Mouse (Mus musculus): ENCODE measurements around the gene Irs1. TPM values are rescaled to one million over a fixed set of nuclear protein-coding genes. Genes with fewer than 3 reads are reported as not detected.

Irs1 gene
- polyA plus RNA-seq, 1 experiment from 2014 or later = 11.9 TPM

- Histone ChIP-seq H3K9me3 (ENCODE audit: control insufficient read depth, low read length) (no peaks in the 10 kb centered on the region), H3K36me3 (ENCODE audit: control insufficient read depth, insufficient read depth, low read length) (no peaks in the 10 kb centered on the region), H3K4me3 (ENCODE audit: low read length) (no peak overlapping the region), H3K4me1 (replicated peaks; ENCODE audit: control insufficient read depth, insufficient read depth, low read length) (0 out of 2 replicates have a peak, but pooled peaks cover 2% of the 10 kb centered on the region), H3K27me3 (ENCODE audit: control insufficient read depth, insufficient read depth, low read depth, low read length) (no peaks in the 10 kb centered on the region), H3K27ac (ENCODE audit: low read length) (no peak overlapping the region), H3K4me2 (ENCODE audit: low read depth, low read length) (no peak overlapping the region), H3K9ac (ENCODE audit: low read length) (no peak overlapping the region)
- WGBS = 66% methylated on average over 6 of the region's 6 CpGs
- ATAC-seq (ENCODE audit: low read depth) = no peak
Measured at GRCm38 (mm10) chr1:82320456-82320855, 29.2 kb upstream of the Irs1 start.

GRCm38 (mm10) chr1:82316746-82317126 lies 25.5 kb upstream of the Irs1 start:
- Histone ChIP-seq H3K9me3 (ENCODE audit: control insufficient read depth, low read length) (no peaks in the 10 kb centered on the region), H3K4me1 (replicated peaks; ENCODE audit: control insufficient read depth, insufficient read depth, low read length) (0 out of 2 replicates have a peak, but pooled peaks cover 2% of the 10 kb centered on the region), H3K27me3 (ENCODE audit: control insufficient read depth, insufficient read depth, low read depth, low read length) (no peaks in the 10 kb centered on the region; the same call in 1 of the 2 replicates), H3K36me3 (ENCODE audit: control insufficient read depth, insufficient read depth, low read length) (no peaks in the 10 kb centered on the region), H3K27ac (ENCODE audit: low read length) (peak overlapping the region; percentile 87), H3K4me2 (ENCODE audit: low read depth, low read length) (peak overlapping the region; percentile 65), H3K4me3 (ENCODE audit: low read length) (peak overlapping the region; percentile 57), H3K9ac (ENCODE audit: low read length) (peak overlapping the region; percentile 78)
- 2% methylated on average over 25 of the region's 26 CpGs for WGBS
- peak; percentile 63 for ATAC-seq (ENCODE audit: low read depth)

GRCm38 (mm10) chr1:82316111-82316745 lies 25.0 kb upstream of the Irs1 start, which contains the start of gene Rhbdd1:
TSS of gene Rhbdd1 (plus strand) at chr1:82316452.
- H3K4me3 ChIP-seq (ENCODE audit: low read length) = peak within 1 kb of the TSS; percentile 57
- no peaks in the 10 kb centered on the region for H3K36me3 ChIP-seq (ENCODE audit: control insufficient read depth, insufficient read depth, low read length)
- 0 out of 2 replicates have a peak, but pooled peaks cover 2% of the 10 kb centered on the region for H3K4me1 ChIP-seq (replicated peaks; ENCODE audit: control insufficient read depth, insufficient read depth, low read length)
- H3K4me2 ChIP-seq (ENCODE audit: low read depth, low read length) = peak within 1 kb of the TSS; percentile 85
- peak; percentile 99 for ATAC-seq (ENCODE audit: low read depth)
- H3K27ac ChIP-seq (ENCODE audit: low read length) = peak within 1 kb of the TSS; percentile 87
- H3K9me3 ChIP-seq (ENCODE audit: control insufficient read depth, low read length) = no peaks in the 10 kb centered on the region
- WGBS = 5% methylated on average over 47 of the region's 47 CpGs
- H3K27me3 ChIP-seq (ENCODE audit: control insufficient read depth, insufficient read depth, low read depth, low read length) = peaks cover 2% of the 10 kb centered on the region
- H3K9ac ChIP-seq (ENCODE audit: low read length) = peak within 1 kb of the TSS; percentile 78

GRCm38 (mm10) chr1:82304483-82304882 lies 13.3 kb upstream of the Irs1 start:
- Histone ChIP-seq H3K27me3 (ENCODE audit: control insufficient read depth, insufficient read depth, low read depth, low read length) (no peaks in the 10 kb centered on the region), H3K9me3 (ENCODE audit: control insufficient read depth, low read length) (no peaks in the 10 kb centered on the region), H3K36me3 (ENCODE audit: control insufficient read depth, insufficient read depth, low read length) (no peaks in the 10 kb centered on the region), H3K27ac (ENCODE audit: low read length) (no peak overlapping the region), H3K4me1 (replicated peaks; ENCODE audit: control insufficient read depth, insufficient read depth, low read length) (no peaks in the 10 kb centered on the region), H3K4me3 (ENCODE audit: low read length) (no peak overlapping the region), H3K9ac (ENCODE audit: low read length) (no peak overlapping the region), H3K4me2 (ENCODE audit: low read depth, low read length) (no peak overlapping the region)
- no peak for ATAC-seq (ENCODE audit: low read depth)
- WGBS = 25% methylated on average over 3 of the region's 3 CpGs

GRCm38 (mm10) chr1:82298586-82298985 lies 7.4 kb upstream of the Irs1 start:
- no peak overlapping the region for H3K4me2 ChIP-seq (ENCODE audit: low read depth, low read length)
- ATAC-seq (ENCODE audit: low read depth) = no peak
- no peak overlapping the region for H3K4me3 ChIP-seq (ENCODE audit: low read length)
- H3K36me3 ChIP-seq (ENCODE audit: control insufficient read depth, insufficient read depth, low read length) = no peaks in the 10 kb centered on the region
- H3K9me3 ChIP-seq (ENCODE audit: control insufficient read depth, low read length) = no peaks in the 10 kb centered on the region
- 0 out of 2 replicates have a peak, but pooled peaks cover 2% of the 10 kb centered on the region for H3K4me1 ChIP-seq (replicated peaks; ENCODE audit: control insufficient read depth, insufficient read depth, low read length)
- no peak overlapping the region for H3K9ac ChIP-seq (ENCODE audit: low read length)
- 13% methylated on average over 1 of the region's 1 CpGs for WGBS
- H3K27me3 ChIP-seq (ENCODE audit: control insufficient read depth, insufficient read depth, low read depth, low read length) = no peaks in the 10 kb centered on the region
- H3K27ac ChIP-seq (ENCODE audit: low read length) = no peak overlapping the region

- H3K27me3 ChIP-seq (ENCODE audit: control insufficient read depth, insufficient read depth, low read depth, low read length) = peaks cover 1% of the 10 kb centered on the region
- no peak overlapping the region for H3K9ac ChIP-seq (ENCODE audit: low read length)
- H3K27ac ChIP-seq (ENCODE audit: low read length) = no peak overlapping the region
- no peaks in the 10 kb centered on the region for H3K9me3 ChIP-seq (ENCODE audit: control insufficient read depth, low read length)
- peaks cover 17% of the 10 kb centered on the region for H3K4me1 ChIP-seq (replicated peaks; ENCODE audit: control insufficient read depth, insufficient read depth, low read length)
- no peaks in the 10 kb centered on the region for H3K36me3 ChIP-seq (ENCODE audit: control insufficient read depth, insufficient read depth, low read length)
- ATAC-seq (ENCODE audit: low read depth) = no peak
- WGBS = 12% methylated on average over 6 of the region's 6 CpGs
- no peak overlapping the region for H3K4me2 ChIP-seq (ENCODE audit: low read depth, low read length)
- no peak overlapping the region for H3K4me3 ChIP-seq (ENCODE audit: low read length)
Measured at GRCm38 (mm10) chr1:82294102-82294501, 2.9 kb upstream of the Irs1 start.

- ATAC-seq (ENCODE audit: low read depth) = peak; percentile 29
- H3K27ac ChIP-seq (ENCODE audit: low read length) = peak overlapping the region; percentile 99
- peak overlapping the region; percentile 84 for H3K9ac ChIP-seq (ENCODE audit: low read length)
- peaks cover 3% of the 10 kb centered on the region for H3K27me3 ChIP-seq (ENCODE audit: control insufficient read depth, insufficient read depth, low read depth, low read length)
- no peaks in the 10 kb centered on the region for H3K36me3 ChIP-seq (ENCODE audit: control insufficient read depth, insufficient read depth, low read length)
- H3K4me2 ChIP-seq (ENCODE audit: low read depth, low read length) = peak overlapping the region; percentile 90
- H3K9me3 ChIP-seq (ENCODE audit: control insufficient read depth, low read length) = no peaks in the 10 kb centered on the region
- peak overlapping the region; percentile 79 for H3K4me3 ChIP-seq (ENCODE audit: low read length)
- H3K4me1 ChIP-seq (replicated peaks; ENCODE audit: control insufficient read depth, insufficient read depth, low read length) = peaks cover 29% of the 10 kb centered on the region
- WGBS = under 1% methylated on average over 12 of the region's 13 CpGs
Measured at GRCm38 (mm10) chr1:82292771-82293170, 1.6 kb upstream of the Irs1 start.

- peak overlapping the region; percentile 84 for H3K9ac ChIP-seq (ENCODE audit: low read length)
- no peaks in the 10 kb centered on the region for H3K9me3 ChIP-seq (ENCODE audit: control insufficient read depth, low read length)
- H3K4me1 ChIP-seq (replicated peaks; ENCODE audit: control insufficient read depth, insufficient read depth, low read length) = peaks cover 33% of the 10 kb centered on the region
- no peaks in the 10 kb centered on the region for H3K36me3 ChIP-seq (ENCODE audit: control insufficient read depth, insufficient read depth, low read length)
- H3K4me2 ChIP-seq (ENCODE audit: low read depth, low read length) = peak overlapping the region; percentile 90
- under 1% methylated on average over 23 of the region's 23 CpGs for WGBS
- peak overlapping the region; percentile 79 for H3K4me3 ChIP-seq (ENCODE audit: low read length)
- no peak; the same call in 1 of the 2 replicates for ATAC-seq (ENCODE audit: low read depth)
- H3K27me3 ChIP-seq (ENCODE audit: control insufficient read depth, insufficient read depth, low read depth, low read length) = peaks cover 3% of the 10 kb centered on the region
- peak overlapping the region; percentile 99 for H3K27ac ChIP-seq (ENCODE audit: low read length)
Measured at GRCm38 (mm10) chr1:82291930-82292712, 905 bp upstream of the Irs1 start.

GRCm38 (mm10) chr1:82290723-82291150 lies 479 bp downstream of the Irs1 start:
- WGBS = under 1% methylated on average over 31 of the region's 31 CpGs
- no peaks in the 10 kb centered on the region for H3K36me3 ChIP-seq (ENCODE audit: control insufficient read depth, insufficient read depth, low read length)
- H3K9ac ChIP-seq (ENCODE audit: low read length) = peak overlapping the region; percentile 84
- peak overlapping the region; percentile 90 for H3K4me2 ChIP-seq (ENCODE audit: low read depth, low read length)
- peaks cover 3% of the 10 kb centered on the region for H3K27me3 ChIP-seq (ENCODE audit: control insufficient read depth, insufficient read depth, low read depth, low read length)
- peak; percentile 73 for ATAC-seq (ENCODE audit: low read depth)
- peaks cover 33% of the 10 kb centered on the region for H3K4me1 ChIP-seq (replicated peaks; ENCODE audit: control insufficient read depth, insufficient read depth, low read length)
- peak overlapping the region; percentile 99 for H3K27ac ChIP-seq (ENCODE audit: low read length)
- peak overlapping the region; percentile 79 for H3K4me3 ChIP-seq (ENCODE audit: low read length)
- H3K9me3 ChIP-seq (ENCODE audit: control insufficient read depth, low read length) = no peaks in the 10 kb centered on the region

Measured in lung, embryonic 16.5 days (tissue).